Mouse (Mus musculus): Measurements from ENCODE around the gene Sgpp1.
A peak's percentile ranks its signal among the peaks of the same experiment; 100 is the strongest.

The Sgpp1 gene

DNA sequence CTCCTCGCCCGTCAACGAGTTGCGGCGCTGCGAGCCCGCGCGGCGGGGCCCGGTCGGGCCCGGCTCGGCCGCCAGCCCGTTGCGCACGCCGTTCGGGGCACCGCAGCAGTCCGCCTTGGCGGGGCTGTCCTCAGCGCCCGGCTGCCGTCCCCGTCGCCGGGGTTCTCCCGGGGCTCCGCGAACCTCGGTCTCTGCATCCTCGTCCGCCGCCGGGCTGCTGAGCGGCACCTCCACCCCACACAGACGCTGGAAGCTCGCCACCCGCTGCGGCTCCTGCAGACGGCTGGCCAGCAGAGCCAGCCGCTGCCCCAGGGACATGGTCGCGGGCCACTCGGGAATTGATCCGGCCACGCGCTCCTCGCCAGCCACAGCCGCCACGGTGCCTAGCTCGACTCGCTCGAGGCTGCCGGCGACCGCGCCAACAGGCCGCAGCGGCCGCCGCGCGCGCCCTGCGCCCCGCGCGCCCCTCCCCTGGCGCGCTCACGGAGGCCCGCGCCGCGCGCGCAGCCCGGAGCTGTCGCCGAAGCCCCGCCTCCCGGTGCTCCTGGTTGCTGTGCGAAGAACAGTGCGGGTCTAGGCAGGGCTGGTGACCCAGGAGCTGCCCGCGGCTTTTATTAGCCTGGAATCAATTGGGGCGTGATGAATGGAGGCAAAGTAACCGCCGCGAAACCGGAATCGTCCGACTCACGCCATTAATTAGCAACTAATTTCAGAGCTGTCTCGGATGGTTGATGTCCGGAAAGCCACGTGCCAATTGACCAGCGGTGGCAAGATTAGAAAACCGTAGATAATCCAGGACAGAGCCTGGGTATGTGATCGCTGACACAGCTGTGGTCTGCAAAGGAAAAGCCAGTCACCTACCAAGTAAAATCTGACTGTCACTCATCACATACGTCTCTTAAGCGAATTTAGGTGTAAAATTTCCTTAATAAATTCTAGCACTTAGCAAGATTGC is at the start of gene Sgpp1:
Sgpp1 (minus strand) TSS at position 484 of the 955 bp plus-strand sequence.
- DNase-seq = peak; percentile 89 to 93

DNA sequence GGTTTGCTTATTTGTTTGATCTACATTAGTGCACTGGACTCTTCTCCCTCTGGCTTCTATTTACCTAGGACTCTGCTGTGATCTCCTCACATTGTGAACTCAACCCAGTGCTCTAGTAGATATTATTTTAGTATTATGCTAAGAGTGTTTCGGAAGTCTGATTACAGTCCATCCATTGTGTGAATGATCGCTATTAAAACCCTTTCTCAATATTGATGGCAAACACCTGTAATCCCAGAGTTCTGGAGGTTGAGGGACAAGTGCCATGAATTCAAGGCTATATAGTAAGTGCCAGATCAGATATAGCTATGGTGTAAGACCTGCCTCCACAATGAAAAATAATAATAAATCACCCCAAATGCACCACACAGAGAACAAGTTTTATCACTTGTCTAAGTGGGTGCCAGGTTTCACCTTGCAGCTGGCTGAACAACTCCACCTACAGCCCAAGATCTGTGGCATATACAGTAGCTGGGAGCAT is 48.8 kb upstream of the Sgpp1 start:
- no peak for DNase-seq

DNA sequence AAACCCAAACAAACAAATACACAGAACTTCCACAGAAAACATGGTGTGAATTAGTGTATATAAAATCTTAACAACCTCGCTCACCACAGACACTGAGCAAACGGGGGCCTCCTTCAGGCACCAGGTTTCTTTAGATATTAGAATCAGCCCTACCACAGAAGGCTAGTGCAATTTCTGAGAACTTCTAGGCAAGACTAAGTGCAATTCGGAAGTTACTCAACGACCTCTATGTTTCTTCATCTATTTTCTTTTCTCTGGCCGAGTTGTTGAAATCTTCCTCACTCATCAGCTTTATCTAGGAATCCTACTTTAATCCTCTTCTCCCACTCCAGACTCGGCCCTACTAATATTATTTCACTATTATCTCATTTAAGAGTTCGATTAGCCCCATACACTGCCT is 46.5 kb upstream of the Sgpp1 start:
- DNase-seq = no peak

DNA sequence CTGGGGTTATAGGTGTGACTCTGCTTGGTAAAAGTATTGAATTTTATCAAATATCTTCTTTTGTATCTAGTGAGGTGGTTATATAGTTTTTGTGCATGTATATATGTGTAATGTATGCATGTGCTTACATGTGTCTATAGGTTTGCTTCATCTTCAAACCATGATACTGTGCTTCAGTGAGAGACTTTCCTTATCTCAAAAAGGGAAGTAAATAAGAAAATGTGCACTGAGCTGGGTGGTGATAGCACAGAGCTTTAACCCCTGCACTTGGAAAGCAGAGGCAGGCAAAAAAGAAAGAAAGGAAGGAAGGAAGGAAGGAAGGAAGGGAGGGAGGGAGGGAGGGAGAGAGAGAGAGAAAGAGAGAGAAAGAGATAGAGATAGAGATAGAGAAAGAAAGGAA is 45.9 kb upstream of the Sgpp1 start:
- no peak for DNase-seq

DNA sequence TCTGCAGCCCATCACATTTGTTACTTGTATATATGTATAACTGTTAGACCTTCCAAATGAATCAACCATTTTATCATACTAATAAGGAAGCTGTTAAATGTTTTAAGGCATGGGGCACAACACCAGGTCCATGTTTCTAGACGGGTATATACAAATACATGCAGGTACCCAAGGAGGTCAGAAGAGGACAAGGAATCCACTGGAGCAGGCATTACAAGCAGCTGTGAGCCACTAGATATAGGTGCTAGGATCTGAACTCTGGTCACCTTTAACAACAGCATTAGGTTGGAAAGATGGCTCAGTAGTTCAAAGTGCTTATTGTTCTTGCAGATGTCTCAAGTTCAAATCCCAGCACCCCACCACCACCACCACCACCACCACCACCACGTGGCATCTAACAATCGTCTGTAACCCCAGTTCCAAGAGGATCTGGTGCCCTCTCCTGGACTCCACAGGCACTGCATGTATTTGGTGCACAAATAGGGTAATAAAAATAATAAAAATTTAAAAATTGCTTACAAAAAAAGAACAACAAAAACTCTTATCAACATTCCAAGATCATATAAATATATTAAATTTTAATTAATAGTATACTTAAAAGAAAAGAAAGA is 37.0 kb upstream of the Sgpp1 start:
- DNase-seq = peak; percentile 47 to 66

DNA sequence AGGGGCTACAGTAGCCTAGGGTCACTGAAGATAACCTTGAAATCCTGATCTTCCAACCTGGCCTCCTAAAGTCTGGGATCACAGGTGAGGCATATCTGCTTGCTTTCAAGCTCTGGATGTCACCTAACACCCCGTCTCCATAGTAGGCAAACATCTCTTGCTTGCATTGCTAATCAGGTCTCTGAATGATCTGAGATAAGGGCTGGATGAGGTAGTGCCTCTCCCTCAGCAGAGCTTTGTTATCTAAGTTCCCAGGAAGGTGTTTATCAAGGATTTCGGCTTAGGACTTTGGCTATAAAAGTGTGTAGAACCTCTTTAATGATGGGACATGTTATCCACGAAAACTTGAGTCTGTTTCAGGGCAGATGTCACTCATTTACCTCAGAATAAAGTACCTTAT is 35.9 kb upstream of the Sgpp1 start:
- no peak for DNase-seq

DNA sequence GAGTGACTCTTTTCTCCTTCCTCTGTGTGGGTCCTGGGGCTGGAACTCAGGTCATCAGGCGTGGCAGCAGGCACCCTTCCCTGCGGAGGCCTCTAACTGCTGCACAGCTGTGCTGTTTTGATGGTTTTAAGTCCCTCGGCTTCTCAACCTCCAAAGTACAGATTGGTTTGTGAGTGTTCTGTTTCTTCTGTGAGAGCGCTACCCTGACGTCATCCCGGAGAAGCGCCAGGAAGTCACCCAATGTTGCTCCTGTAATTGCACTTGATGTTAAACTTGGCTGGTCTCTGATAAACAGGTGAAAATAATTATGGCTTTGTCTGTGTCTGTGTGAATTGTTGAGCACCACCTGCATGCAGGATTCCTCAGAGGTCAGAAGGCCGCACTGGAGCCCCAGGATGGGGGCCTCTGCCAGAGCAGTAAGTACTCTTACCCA is 31.4 kb upstream of the Sgpp1 start:
- no peak for DNase-seq

DNA sequence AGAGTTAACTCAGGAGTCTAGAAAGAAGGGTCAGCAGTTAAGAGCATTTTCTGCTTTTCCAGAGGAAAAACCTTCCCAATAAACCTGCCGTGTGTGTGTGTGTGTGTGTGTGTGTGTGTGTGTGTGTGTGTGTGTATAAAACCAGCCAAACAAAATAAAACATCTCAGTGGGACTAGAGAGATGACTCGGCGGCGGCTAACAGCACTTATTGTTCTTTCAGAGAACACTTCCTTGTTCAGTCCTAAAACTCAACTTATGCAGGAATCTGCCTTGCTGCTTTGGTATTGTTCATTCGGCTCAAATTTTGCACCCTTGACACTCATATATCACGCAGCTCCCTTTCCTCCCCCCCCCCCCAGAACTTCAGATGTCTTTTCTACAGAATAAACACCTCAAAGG is 30.9 kb upstream of the Sgpp1 start:
- DNase-seq = no peak

DNA sequence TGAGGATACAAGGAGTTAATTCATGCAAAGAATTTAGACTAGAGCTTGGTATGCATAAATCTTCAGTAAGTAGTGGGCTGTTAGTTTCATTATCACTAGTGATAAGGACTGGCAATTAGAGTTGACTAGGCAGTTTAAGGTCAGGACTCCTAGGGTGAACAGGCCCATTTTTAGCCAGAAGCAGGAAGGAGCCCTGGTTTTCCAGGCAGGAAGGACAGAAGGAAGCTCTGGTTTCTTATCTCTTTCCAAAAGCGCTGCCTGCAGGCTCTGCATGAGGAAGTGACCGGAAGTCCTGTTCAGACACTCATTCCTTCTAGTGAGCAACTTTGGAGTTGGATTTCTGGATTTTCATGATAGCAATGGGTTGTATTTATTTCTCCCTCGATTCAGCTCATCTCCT is 30.2 kb upstream of the Sgpp1 start:
- DNase-seq = no peak

DNA sequence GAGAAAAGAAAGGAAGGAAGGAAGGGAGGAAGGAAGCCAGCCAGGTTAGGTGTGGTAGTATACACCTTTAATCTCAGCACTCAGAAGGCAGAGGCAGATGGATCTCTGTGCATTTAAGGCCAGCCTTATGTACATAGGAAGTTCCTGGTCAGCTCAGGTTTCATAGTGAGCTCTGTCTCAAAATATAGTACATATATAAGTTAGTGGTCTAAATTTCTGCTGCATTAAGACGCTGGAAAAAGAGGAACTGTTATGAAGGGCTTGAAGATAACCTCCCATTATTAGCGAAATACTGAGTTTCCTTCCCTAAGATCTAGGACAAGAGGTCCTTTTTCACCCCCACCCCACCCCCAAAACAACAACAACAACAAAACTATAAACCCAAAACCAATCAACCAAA is 20.9 kb upstream of the Sgpp1 start:
- DNase-seq = no peak

DNA sequence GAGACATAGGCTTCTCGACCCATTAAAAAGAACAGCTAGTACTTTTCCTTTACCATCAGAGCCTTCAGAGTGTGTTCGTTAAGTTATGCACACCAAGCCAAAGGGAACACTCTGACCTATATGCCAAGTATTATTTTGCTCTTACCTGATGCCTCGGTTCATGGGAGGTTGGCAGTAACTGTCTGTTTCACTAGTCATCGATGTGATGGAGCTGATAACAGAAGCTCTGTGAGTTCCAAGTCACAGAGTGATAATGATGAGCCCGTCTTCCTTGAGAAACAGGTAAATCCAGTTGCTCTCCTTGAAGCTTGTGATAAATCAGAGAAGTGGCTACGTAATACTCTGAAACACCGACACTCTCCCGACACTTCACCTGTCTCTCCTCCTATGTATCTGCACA is 18.2 kb upstream of the Sgpp1 start:
- DNase-seq = no peak

DNA sequence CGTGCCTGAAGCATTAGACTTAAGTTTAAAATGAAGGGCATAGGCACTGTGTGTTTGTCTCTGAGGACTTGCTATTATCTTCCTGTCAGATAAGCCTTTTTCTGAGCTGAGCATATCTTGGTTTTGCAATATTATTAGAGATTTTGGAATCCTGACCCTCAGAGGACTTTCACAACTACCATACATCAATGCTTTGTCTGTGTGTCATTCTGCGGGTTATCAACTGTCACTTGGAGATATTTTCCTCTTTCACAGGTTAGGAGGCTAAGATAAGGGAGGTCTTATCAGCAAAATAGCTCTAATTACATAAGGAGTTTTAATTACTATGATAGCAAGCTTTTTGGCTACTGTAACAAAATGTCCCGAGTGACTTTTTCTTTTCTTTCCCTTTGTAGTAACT is 16.5 kb upstream of the Sgpp1 start:
- no peak for DNase-seq

DNA sequence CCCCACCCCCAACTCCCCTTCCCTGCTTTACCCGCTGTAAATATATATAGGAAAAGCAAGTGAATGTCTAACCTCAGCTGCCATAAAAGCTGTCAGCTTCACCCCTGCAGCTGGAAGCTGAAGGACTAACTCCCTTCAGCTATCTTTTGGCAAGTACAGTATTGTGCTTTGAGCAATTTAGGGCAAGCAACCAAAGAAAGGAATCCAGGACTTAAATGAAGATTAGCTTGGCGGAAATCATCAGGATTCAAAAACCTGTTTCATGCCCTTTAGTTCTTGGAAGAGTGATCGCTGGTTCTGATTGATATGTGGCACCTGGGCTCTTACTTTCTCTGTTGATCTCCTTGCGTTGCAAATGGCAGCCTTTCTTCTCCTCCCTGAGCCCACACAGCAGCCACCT is 13.0 kb upstream of the Sgpp1 start:
- no peak for DNase-seq

DNA sequence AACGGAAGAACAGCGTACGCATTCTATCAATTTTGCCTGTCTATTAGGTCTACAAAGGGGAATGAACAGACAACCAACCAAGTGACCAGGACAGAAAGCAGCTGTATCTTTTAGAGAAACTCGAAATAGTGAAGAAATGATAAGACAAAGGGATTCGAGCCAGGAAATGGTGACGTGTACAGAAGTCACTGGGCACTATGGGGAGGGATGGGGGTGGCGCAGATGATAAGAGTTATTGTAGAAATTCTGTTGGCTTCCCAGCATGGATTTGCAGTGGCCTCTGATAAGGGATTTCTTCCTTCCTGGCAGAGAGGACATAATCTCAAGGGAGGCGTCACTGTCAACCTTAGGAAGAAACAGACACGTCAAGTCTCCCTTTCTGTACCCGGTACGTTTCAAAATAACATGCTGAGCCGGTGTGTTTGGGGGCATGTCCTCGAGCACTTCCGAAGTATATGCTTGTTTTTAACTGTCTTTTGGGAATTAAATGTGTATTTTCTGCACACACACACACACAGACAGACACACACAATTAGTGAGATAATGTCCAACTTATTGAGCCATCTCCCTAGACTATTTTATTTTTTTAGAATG is 10.3 kb upstream of the Sgpp1 start:
- DNase-seq = no peak

DNA sequence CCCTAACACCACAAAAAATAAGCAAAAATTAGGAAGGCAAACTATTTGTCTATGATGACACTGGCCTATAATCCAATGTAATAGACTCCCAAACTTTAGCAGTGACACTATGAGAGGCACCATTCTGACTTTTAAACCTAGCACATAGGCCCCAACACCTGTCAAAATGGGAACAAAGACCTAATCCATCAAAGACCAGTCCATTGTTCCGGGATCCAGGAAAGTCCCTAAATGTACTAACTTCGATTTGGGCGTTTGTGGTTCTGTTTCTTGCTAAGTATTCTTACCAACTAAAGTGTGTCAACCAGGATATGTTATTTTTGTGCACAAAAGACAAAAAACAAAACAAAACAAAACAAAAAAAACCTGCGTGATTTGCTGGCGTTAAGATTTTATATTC is 6.6 kb upstream of the Sgpp1 start:
- no peak for DNase-seq

DNA sequence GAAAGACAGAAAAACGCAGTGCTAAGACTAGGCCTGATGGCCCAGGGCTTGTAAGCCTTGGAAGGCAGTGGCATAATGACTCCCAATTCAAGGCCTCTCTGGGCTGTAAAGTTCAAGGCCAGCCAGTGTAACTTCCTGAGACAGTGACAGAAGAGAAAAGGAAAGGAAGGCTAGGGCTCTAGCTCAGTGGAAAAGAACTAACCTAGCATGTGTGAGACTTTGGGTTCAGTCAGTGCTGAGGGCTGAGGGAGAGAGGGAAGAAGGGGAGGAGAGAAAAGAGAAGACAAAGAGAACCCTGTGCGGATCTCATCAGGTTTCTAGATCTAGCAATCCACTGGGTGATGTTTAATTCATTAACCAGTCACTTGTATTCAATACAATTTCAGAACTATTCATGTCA is 5.7 kb upstream of the Sgpp1 start:
- DNase-seq = no peak

DNA sequence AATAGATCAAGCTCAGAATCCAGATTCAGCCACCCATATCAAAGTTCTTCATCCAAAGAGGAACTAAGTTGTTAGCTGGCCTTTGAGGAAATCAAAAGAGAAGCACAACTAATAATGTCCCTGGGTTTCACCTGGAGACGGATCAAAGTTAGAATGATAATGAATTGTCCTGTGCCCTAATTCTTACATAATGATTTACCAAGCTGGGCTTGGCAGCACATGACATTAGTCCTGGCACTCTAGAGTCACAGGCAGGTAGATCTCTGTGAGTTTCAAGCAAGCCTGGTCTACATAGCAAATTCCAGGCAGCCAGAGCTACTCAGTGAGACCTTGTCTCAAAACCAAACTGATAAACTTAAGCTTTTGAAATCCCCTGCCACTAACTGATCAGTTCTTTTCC is 4.9 kb upstream of the Sgpp1 start:
- DNase-seq = no peak

DNA sequence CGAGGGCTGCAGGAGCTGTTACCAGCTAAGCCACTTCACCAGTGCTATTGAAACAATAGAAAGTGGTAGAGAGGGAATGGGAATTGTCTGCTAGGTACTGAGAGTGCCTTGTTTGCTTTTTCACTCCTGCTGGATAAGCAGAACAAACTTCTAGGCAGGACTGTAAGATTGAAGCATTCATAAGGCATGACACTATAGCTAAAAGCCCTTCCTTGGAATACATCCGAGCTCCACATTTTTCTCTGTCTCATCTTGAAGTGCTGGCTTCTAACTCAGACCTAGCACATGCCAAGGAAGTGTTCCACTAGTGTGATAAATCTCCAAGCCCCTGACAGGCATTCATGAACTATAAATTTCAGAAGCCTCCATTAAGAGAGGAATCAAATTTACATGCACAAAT is 4.1 kb upstream of the Sgpp1 start:
- DNase-seq = no peak

DNA sequence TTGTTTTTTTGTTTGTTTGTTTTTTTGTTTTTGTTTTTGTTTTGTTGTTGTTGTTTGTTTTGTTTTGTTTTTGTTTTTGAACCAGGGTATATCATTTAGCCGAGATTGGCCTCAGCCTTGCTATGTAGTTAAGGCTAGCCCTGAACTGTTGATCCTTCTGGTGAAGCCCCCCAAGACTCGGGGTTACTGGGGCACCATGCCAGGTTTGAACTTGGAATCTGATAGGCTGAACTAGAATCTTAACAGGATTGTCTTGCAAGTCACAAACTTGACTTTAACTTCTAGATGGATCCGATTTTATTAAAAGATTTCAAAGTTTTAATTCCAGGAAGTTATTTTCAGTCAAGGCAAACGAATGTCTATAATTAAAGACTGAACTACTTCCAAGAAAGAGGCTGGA is 767 bp upstream of the Sgpp1 start:
- DNase-seq = peak in 1 of 2 experiments; percentile 38

DNA sequence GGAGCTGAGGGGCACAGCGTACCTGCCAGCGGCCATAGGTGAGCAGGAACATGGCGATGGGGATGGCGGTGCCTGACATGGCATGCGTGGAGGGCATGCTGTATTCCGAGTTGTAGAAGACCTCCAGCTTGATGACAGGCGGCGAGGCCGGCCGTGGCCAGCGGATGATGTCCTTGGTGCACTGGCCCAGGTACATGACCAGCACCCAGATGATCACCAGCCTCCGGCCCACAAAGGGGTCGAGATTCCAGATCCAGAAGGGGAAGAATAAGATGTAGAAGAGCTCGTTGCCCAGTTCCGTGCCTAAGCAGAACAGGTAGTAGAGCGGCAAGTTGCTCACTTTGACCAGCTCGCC is 661 bp downstream of the Sgpp1 start:
- peak in 1 of 2 experiments; percentile 64 for DNase-seq

DNA sequence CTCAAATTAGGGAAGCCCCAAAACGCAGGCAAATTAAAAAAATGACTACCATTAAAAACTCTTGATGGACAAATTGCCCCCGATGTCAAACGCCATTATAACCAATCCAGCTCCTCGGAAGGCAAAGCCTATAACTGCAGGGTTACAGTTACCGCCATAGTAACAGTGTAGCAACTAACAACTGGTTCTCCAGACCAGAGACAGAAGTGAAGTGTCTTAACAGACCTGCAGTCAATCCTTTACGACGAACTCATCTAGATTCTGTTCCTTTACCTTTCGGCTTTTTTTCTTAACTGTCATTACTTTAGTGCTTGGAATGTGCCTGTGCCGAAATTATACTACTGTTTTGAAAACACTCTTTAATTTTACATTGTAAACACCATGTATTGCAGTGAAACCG is 1.4 kb downstream of the Sgpp1 start:
- no peak for DNase-seq

DNA sequence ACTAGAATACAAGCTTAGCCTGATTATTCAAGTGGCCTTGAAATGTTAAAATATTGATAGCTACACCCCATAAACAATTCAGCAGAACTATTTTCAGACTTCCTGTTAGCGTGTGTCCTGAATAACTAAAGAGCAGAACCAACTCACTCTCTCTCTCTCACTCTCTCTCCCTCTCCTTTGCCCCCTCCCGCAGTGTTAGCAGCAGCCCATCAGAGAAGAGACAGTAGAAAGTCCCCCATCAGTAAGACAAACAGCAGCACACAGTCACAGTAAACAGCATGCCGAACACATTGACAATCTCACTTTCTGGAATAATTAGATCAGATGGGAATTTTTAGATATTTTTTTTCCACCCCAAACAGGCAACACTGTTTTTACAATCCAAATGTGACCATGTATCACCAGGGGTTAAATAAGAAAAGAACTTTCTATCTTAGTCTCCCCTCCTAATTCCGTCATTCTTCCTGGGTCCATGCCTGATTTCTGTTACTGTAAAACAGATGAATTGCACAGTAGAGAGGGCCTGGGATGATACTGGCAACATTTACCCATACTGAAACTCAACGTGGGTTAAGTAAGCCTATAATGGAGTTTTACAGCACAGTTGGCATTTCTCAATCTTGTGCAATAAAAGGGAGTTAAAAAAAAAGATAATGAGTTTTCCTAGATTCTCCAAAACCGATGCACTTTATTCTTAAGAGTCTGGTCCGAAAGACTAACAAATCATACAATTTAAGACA is 2.0 kb downstream of the Sgpp1 start:
- no peak for DNase-seq

DNA sequence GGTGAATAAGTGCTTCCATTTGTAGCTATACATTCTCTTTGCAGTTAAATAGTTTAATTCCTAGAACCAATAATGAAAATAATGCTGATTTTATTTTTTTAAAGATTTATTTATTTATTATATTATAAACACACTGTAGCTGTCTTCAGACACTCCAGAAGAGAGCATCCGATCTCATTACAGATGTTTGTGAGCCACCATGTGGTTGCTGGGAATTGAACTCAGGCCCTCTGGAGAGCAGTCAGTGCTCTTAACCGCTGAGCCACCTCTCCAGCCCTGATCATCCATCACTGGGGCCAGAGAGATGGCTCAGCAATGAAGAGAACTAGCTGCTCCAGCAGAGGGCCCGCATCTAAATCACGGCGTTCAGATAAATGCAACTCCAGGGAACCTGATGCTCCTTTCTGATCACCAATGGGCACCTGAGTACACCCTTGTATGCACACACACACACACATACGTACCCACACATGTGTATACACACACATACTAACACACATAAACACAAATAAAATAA is 3.5 kb downstream of the Sgpp1 start:
- peak; percentile 23 to 29 for DNase-seq
